Mouse (Mus musculus) hindbrain, postnatal 0 days (tissue): ENCODE data around the gene Dlx5. TPM values are rescaled to one million over a fixed set of nuclear protein-coding genes. Genes with fewer than 3 reads are reported as not detected.
A peak's percentile ranks its signal among the peaks of the same experiment; 100 is the strongest.

Experiments
- ATAC-seq: fragments of 200-750 bp; cut with Nextera tagmentation; 2 replicates; pipeline ENCODE4 v1.8.0; 2017; ENCODE audit warnings: mild to moderate bottlenecking, moderate TSS enrichment, moderate library complexity
- DNase-seq: peaks from one replicate; pipeline ENCODE4 v3.0.0-alpha.2; 2015; ENCODE audit warnings: low spot score
- H3K27ac ChIP-seq: fragments of 300-500 bp; sonication (generic); 2 replicates; pipeline ENCODE4 v1.5.1; 2014; ENCODE audit warnings: mild to moderate bottlenecking
- H3K27me3 ChIP-seq: fragments of 300-500 bp; sonication (generic); 2 replicates; pipeline ENCODE4 v1.6.1; 2014; ENCODE audit warnings: low read length, mixed read lengths; ENCODE audit not compliant: insufficient read depth
- H3K36me3 ChIP-seq: fragments of 300-500 bp; sonication (generic); 2 replicates; pipeline ENCODE4 v1.6.1; 2014; ENCODE audit warnings: low read length, mixed read lengths; ENCODE audit not compliant: insufficient read depth
- H3K4me1 ChIP-seq: fragments of 300-500 bp; sonication (generic); 2 replicates; pipeline ENCODE4 v1.6.1; 2014; ENCODE audit warnings: antibody characterized with exemption, low read length, mixed read lengths; ENCODE audit not compliant: insufficient read depth
- H3K4me2 ChIP-seq: fragments of 300-500 bp; sonication (generic); 2 replicates; pipeline ENCODE4 v1.6.1; 2014; ENCODE audit warnings: low read depth, mild to moderate bottlenecking, low read length, moderate library complexity, mixed read lengths
- H3K4me3 ChIP-seq: fragments of 300-500 bp; sonication (generic); 2 replicates; pipeline ENCODE4 v1.5.1; 2014; ENCODE audit warnings: low read length
- H3K9ac ChIP-seq: fragments of 300-500 bp; sonication (generic); replicated peaks from 2 replicates; pipeline ENCODE4 v1.6.1; 2014; ENCODE audit warnings: mild to moderate bottlenecking, low read length, moderate library complexity, mixed read lengths
- H3K9me3 ChIP-seq: fragments of 300-500 bp; sonication (generic); 2 replicates; pipeline ENCODE4 v1.6.1; 2016; ENCODE audit warnings: low read length, mixed read lengths
- CTCF ChIP-seq: IDR thresholded peaks from 2 replicates; pipeline ENCODE4 v1.5.1; 2016; ENCODE audit warnings: antibody characterized with exemption, control low read depth, low read depth
- WGBS: fragments of 180-500 bp; shearing (Covaris S2); extraction: QIAGEN DNeasy Blood & Tissue Kit; methylation state at CpG from one replicate; pipeline ENCODE4 v1.1.7; 2014; 5-methylcytosine and 5-hydroxymethylcytosine counted together
- polyA plus RNA-seq: library from polyadenylated mRNA; unstranded; fragments of >200 nt; fragmentation: Nextera tagmentation; extraction: Ambion mirVana; gene quantifications from 2 replicates; pipeline ENCODE4 v1.2.1, GENCODE M21; 2015
- total RNA-seq: library from RNA; depleted of rRNA; stranded (reverse); fragments of >200 nt; gene quantifications from 2 replicates; pipeline ENCODE4 v1.2.3, GENCODE M21; 2014

The Dlx5 gene
- total and polyA plus RNA-seq, 2 experiments from 2014 or later, result not detected

DNA sequence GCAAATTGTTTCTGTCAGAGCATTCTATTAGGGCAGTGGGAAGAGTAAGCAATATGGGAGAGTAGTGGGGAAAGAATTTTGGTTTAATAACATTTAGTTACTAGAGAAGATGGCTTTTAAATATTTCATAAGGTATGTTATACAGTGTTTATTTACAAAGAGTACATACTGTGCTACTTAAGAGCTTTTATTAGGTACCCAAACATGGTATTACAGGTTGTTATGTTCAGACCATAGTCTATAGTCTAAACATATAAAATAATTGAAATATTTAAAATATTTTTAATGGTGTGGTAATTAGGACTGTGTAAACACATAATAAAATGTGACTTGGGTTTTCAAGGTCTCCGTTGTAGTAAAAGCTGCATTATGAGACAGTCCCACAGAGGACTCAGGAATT lies 32.4 kb upstream of the Dlx5 start:
- no peak for DNase-seq
- TF ChIP-seq CTCF, result no peak
- Histone ChIP-seq H3K4me2 (no peak overlapping the region), H3K9me3 (no peaks in the 10 kb centered on the region), H3K27me3 (no peaks in the 10 kb centered on the region), H3K4me3 (no peak overlapping the region), H3K9ac (no peak overlapping the region), H3K36me3 (no peaks in the 10 kb centered on the region), H3K4me1 (no peaks in the 10 kb centered on the region), H3K27ac (no peak overlapping the region)
- 89% methylated on average over 1 of the region's 1 CpGs for WGBS
- no peak for ATAC-seq

DNA sequence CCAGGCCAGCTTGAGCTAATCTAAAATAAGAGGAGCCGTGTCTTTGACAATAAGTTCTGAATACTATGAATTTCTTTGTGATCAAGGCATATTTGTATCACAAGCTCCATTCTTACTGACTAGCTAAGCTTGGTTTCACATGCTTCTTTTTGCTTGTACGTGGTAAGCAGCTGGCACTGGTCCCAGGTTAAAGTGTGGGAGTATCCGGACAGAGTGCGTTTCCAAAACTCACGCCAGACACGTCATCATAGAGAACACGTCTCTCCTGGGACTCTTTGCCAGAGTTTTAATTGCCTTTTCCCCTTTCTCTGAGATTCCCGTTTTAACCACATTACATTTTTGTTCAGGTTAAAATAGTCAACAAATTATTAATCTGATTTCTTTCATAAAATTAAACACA lies 27.7 kb upstream of the Dlx5 start:
- Histone ChIP-seq H3K9ac (no peak overlapping the region), H3K4me2 (no peak overlapping the region), H3K36me3 (no peaks in the 10 kb centered on the region), H3K27me3 (no peaks in the 10 kb centered on the region), H3K4me1 (no peaks in the 10 kb centered on the region), H3K4me3 (no peak overlapping the region), H3K27ac (no peak overlapping the region), H3K9me3 (no peaks in the 10 kb centered on the region)
- no peak for TF ChIP-seq CTCF
- 54% methylated on average over 8 of the region's 8 CpGs for whole genome bisulfite sequencing
- no peak for DNase-seq
- no peak for ATAC-seq

DNA sequence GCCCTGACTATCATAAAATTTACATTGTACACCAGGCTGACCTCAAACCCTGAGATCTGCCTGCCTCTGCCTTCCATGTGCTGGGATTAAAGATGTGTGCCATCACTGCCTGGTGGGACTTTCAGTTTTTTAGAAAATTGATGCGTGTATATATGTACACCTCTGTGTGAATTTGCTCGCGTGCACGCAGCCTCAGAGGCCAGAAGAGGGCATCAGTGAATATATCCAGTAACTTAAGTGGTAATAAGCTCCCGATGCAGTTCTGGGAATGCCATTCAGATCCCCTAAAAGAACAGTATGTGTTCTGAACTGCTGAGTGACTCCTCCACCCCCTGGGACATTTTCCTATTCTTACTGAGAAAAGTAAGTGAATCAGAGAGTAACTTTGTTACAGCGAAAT lies 8.2 kb upstream of the Dlx5 start:
- DNase-seq (no peak), ATAC-seq (no peak)
- Histone ChIP-seq H3K27ac (no peak overlapping the region), H3K36me3 (no peaks in the 10 kb centered on the region), H3K4me3 (no peak overlapping the region), H3K4me2 (no peak overlapping the region), H3K9ac (no peak overlapping the region), H3K4me1 (no peaks in the 10 kb centered on the region), H3K27me3 (0 out of 2 replicates have a peak, but pooled peaks cover 8% of the 10 kb centered on the region), H3K9me3 (no peaks in the 10 kb centered on the region)
- TF ChIP-seq CTCF, result peak; percentile 46
- WGBS, result 76% methylated on average over 6 of the region's 6 CpGs

DNA sequence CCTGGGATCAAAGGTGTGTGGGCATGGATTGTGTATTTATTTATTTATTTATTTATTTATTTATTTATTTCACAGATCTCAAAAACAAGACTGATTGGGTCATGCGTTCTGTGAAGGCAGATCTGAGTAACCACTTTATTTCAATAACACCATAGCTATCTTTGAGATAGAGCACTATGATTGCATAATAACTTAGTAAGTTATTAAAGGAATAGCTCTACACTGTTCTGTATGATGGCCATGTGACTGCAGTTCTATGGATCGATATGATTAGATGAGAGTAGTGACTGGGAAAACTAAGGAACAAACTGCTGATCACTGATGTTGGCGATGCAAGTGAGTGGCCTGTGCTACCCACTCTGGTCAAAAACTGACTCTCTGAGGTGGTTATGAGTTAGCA lies 4.3 kb upstream of the Dlx5 start:
- no peak for TF ChIP-seq CTCF
- WGBS, result 89% methylated on average over 3 of the region's 3 CpGs
- H3K27ac ChIP-seq, result no peak overlapping the region
- no peak overlapping the region for H3K9ac ChIP-seq
- DNase-seq (no peak), ATAC-seq (no peak)
- peaks cover 32% of the 10 kb centered on the region for H3K27me3 ChIP-seq
- no peak overlapping the region for H3K4me3 ChIP-seq
- H3K4me1 ChIP-seq, result no peaks in the 10 kb centered on the region; the same call in 1 of the 2 replicates
- H3K4me2 ChIP-seq, result no peak overlapping the region
- no peaks in the 10 kb centered on the region for H3K9me3 ChIP-seq
- no peaks in the 10 kb centered on the region for H3K36me3 ChIP-seq

DNA sequence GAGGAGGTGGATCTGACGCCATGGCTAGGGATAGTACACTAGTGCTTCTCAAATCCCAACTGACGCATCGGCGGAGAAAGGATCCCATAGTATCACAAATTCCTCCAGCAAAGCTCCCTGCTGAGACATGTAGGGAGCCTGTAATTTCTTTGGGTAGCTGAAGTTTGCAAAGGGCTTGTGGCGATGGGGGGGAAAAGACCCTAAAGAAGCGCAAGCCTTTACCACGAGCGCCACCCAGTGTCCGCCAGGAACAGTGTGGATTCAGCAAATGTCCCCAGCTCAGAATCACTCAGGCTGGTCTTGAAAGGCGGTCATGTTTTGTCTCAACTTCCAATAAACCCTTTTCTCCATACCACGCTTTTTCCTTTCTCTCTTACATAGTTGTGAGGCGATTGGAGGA lies 3.0 kb upstream of the Dlx5 start:
- Histone ChIP-seq H3K4me1 (no peaks in the 10 kb centered on the region; the same call in 1 of the 2 replicates), H3K4me2 (no peak overlapping the region), H3K27me3 (peaks cover 39% of the 10 kb centered on the region), H3K9ac (no peak overlapping the region), H3K9me3 (no peaks in the 10 kb centered on the region), H3K36me3 (no peaks in the 10 kb centered on the region), H3K27ac (no peak overlapping the region), H3K4me3 (no peak overlapping the region)
- TF ChIP-seq CTCF, result peak; percentile 94
- WGBS, result 2% methylated on average over 12 of the region's 12 CpGs
- ATAC-seq, result peak; percentile 74; the same call in 1 of the 2 replicates
- DNase-seq, result peak; percentile 90

DNA sequence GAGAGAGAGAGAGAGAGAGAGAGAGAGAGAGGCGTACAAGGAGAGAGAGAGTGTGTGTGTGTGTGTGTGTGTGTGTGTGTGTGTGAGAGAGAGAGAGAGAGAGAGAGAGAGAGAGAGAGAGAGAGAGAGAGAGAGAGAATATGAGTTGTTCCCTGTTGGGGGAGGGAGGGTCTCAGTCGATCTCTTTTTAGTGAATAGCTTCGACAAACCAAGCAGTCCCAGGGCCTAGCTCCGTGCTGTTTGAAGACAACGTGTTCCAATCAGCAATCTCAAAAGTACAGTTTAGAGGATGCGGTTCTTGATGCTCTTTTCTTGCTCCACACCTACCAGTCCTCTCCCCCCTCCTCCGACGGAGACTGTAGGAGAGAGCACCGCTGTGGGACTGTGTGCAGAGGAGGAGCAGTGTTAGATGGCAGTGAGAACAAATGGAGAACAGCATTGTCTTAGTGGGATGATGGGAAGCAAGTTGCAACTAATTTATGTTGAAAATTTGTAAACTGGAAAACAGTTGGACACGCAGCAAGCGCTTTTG lies 447 bp upstream of the Dlx5 start:
- H3K9me3 ChIP-seq, result no peaks in the 10 kb centered on the region
- no peak overlapping the region for H3K9ac ChIP-seq
- 10% methylated on average over 10 of the region's 11 CpGs for WGBS
- ATAC-seq (no peak), DNase-seq (no peak)
- H3K4me3 ChIP-seq, result no peak overlapping the region
- TF ChIP-seq CTCF, result no peak
- H3K36me3 ChIP-seq, result no peaks in the 10 kb centered on the region
- H3K27ac ChIP-seq, result no peak overlapping the region
- peaks cover 61% of the 10 kb centered on the region for H3K27me3 ChIP-seq
- H3K4me2 ChIP-seq, result peak overlapping the region; percentile 65; the same call in 1 of the 2 replicates
- no peaks in the 10 kb centered on the region; the same call in 1 of the 2 replicates for H3K4me1 ChIP-seq

DNA sequence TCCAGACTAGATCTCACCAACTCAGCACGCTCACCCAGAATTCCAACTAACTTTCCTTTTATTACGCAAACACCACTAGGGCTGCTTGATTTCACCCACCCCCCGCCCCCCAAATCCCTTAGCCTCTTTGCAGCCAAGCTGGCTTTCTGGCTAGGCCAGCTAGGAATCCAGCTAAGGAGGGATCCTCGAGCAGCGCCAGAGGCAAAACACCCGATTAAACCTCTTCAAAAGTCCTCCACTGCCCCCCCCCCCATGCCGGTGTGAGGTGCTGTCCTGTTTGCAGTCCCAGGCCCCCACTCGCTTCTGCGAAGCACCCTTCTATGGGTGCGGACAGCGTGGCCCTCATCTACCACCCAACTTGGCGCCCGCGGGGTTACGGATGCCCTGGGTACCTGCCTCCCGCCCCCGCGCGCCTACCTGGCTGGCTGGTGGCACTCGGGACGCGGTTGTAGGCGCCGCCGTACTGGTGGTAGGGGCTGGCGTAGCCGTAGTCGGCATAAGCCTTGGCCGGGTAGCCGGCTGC lies 709 bp downstream of the Dlx5 start:
- H3K27ac ChIP-seq, result no peak overlapping the region
- peak overlapping the region; percentile 65 for H3K4me2 ChIP-seq
- no peaks in the 10 kb centered on the region for H3K9me3 ChIP-seq
- H3K36me3 ChIP-seq, result no peaks in the 10 kb centered on the region
- no peaks in the 10 kb centered on the region; the same call in 1 of the 2 replicates for H3K4me1 ChIP-seq
- peaks cover 73% of the 10 kb centered on the region for H3K27me3 ChIP-seq
- TF ChIP-seq CTCF, result no peak
- H3K9ac ChIP-seq, result no peak overlapping the region
- H3K4me3 ChIP-seq, result peak overlapping the region; percentile 35
- under 1% methylated on average over 30 of the region's 30 CpGs for WGBS
- ATAC-seq (peak; percentile 24), DNase-seq (no peak)
